Mouse (Mus musculus): ENCODE data around the gene Fsd1.

Gene Fsd1

DNA sequence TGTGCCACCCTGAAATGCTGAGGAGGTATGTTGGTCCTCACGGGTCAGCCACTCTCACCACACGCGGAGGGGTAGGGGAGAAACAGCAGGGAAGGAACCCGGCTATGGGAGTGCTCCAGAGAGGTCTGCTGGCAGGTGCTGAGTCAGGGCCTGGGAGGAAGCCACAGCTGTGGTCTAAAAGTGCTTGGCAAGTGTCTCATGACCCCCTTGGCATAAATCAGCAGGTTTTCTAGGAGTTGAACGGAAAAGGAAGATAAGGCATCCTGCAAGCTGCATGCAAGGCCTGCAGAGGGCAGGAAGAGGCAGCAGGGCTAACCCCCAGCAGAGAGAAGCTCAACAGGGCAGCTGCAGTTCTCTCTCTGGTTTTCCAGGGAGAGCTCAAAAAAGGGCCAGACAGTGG is 44.6 kb downstream of the Fsd1 start:
- DNase-seq (ENCODE audit: low spot score), result no peak

DNA sequence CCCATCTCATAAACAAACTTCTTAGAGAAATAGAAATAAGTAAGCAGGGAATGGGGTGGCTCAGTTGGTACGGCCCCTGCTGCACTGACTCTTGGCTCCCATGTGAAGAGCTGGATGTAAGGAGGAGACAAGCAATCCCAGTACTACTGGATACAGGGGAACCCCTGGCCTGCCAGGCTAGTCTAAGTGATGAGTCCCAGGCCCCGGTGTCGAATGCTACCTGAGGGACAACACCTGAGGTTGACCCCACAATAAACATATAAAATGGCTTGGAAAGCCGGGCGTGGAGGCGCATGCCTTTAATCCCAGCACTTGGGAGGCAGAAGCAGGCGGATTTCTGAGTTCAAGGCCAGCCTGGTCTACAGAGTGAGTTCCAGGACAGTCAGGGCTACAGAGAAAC is 45.1 kb downstream of the Fsd1 start:
- DNase-seq (ENCODE audit: low spot score), result no peak

DNA sequence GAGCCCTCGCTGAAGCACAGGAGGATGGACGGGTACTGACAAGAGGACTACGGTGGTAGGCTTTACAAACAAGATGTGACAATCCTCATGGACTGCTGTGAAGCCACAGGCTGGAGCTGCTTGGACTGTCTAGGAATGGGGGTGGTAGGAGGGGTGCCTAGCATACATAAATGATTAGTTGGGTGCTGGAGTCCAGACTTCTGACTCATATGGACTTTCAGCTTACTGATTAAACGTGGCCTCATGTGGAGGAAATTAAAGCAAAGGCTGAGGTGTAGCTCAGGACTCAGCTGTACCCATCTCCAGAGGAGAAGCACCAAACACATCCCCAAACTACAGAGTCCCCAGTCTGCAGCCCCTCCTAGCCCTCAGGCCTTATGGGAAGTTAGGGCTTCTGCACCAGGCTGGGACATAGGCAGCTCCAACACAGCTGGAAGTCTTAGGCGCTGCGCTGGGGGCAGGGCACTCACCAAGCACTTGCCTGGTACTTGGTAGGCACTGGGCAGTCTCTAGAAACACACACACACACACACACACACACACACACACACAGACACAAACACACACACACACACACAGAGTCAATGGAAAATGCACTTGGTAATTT is 45.9 kb downstream of the Fsd1 start:
- DNase-seq (ENCODE audit: low spot score), result no peak

DNA sequence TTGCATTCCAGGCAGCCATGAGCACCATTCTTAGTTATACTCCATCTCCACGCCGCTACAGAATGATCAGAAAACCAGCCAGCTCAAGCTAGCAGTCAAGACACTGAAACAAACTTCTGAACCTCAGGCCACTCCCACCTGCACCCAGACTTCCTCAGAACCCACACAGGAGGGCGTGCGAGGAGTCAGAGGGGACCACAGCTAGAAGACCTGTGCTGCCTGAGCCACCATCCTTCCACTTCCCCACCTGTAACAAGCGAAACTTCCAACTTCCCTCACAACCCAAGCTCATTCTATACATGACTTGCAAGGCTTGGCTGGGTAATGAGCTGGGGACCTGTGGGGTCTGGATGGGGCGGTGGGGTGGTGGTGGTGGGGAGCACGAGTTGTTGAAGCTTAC is 46.5 kb downstream of the Fsd1 start:
- no peak for DNase-seq (ENCODE audit: low spot score)

DNA sequence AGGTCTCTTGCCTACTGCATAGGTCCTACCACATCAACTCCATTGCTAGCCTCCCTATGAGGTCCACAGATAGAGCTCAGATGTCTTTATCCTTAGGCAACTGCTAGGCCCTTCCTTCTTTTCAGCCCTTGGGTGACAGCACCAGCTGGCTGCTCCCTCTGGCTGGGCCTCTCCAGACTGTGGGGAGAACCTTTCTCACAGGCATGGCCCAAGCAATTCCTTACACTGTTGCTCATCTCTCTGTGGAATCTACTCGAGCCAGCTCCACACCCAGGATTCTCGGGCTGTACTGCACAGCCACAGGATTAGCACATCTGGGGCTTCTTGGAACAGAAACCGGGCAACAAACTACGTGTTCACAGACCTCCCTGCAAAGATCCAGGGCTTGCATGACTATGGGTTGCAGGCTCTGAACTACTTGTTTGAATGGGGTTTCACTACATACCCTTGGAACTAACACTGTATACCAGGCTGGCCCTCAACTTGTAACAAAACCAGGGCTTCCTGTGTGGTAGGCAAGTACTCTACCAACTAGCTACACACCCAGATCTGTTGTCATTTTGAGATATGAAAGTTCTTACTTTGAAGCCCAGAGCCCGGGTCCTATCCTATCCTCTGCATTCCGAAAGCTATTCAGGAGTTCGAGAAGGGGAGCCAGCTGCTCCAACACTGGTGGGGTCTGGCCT is 47.9 kb downstream of the Fsd1 start:
- no peak for DNase-seq (ENCODE audit: low spot score)

DNA sequence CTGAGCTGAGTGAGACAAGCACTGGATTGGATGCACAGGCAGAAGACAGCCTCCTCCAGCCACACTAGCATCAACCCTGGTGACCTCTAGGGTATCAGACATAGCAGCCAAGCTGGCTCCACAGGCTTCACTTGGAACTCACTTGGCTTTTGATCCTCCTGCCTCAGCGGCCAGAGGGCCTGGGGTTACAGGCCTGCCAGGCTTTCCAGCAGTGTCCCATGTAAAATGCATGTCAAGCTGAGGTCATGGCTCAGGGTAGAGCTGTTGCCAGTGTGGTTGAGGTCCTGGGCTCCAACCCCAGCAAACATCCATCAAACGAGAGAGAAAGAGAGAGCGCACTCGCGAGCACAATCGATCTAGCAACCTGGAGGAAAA is 48.4 kb downstream of the Fsd1 start:
- DNase-seq (ENCODE audit: low spot score), result no peak

DNA sequence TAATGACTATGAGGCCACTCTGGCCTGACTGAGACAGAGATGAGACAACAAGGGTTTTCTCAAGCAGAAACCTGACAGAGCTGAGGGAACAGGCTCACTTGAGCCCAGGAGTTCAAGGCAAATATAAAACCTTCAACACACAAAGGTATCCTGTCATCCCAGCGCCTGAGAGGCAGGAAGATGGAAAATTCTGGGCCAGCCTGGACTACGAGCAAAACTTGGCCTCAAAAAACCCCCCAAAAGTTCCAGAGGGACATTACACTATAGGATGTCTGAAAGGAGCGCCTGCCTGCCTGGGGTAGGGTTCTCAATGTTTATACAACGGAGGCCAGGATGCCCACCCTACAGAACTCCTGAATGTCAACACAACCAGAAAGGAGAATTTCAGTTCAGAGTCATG is 48.9 kb downstream of the Fsd1 start:
- DNase-seq (ENCODE audit: low spot score), result no peak

DNA sequence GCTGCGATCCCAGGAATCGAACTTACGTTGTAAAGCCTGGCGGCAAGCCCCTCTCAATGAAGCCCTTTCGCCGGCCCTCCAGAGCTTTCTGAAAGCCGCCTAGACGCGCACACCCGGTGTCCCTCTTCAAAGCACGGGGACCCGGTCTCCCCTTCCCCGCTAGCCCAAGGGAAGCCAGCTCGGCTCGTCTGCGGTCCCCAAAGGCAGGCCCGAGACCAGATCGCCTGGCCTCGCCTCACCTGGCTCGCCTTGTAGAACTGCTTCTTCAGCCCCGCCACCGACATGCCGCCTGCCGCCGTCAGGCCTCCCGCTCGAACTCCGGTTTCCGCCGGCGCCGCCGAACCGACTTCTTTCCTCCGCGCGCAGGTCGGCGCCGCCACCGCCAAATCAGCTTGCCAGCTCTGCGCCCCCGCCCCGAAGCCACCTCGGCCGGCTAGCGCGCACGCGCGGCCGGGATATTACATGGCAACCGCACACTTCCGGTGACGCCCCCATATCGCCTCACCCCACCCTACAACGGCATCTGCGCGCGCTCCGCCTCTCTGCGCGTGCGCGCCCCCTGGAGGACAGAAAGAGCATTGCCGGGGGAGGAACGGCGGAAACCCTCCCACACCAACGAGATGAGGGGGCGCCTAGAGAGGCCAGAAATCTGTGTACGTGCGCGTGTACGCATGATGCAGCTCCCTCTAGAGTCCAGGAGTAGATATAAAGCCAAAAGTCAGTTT is 50.0 kb downstream of the Fsd1 start, which contains the start of gene Sh3gl1:
Gene Sh3gl1, minus strand, starts transcription at position 460 of the 725 bp plus-strand sequence.
- peak; percentile 99 for DNase-seq (ENCODE audit: low spot score)

DNA sequence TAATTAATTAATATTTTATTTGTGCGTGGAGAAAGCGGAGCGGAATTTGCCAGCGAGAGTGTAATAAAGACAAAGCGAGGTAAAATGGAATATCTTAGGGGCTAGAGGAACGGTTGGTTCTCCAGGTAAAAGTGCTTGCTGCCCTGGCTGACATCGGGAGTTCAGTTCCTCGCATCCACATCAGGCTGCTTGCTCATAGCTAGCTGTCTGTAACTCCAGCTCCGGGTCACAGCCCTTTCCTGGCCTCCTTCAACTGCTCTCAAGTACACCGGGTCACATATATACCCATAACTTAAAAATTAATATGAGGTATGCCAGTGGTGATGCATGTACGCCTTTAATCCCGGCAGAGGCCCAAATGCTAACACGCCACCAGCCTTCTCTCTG is 50.6 kb downstream of the Fsd1 start:
- DNase-seq (ENCODE audit: low spot score), result no peak

DNA sequence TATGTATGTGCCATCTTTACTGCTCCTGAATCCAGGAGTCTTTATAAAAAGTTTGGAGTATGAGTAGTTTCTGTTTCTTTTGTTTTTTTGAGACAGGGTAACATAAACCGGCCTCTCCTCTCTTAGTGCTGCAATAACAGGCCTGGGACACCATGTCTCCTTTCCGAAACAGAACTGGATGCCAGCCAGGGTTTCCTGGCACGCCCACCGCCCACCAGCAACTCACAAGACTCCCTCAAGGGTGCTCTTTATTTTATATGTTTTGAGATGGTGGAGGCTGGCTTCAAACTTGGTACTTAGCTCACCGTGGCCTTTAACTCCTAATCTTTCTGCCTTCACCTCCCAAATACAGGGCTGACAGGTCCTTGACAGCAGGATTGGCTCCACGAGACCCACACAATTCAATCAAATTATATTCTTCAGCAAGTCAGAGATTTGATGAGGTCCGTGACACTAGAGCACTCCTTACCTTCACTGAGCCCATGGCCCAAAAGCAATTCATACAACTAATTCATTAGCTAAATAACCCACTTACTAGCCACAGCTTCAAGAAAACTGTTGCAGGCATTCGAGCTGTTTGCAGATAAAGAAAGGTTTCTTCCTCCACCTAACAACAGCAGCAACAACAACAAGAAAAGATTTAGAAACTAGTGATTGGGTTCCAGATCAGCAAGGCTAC is 52.4 kb downstream of the Fsd1 start:
- no peak for DNase-seq (ENCODE audit: low spot score)

DNA sequence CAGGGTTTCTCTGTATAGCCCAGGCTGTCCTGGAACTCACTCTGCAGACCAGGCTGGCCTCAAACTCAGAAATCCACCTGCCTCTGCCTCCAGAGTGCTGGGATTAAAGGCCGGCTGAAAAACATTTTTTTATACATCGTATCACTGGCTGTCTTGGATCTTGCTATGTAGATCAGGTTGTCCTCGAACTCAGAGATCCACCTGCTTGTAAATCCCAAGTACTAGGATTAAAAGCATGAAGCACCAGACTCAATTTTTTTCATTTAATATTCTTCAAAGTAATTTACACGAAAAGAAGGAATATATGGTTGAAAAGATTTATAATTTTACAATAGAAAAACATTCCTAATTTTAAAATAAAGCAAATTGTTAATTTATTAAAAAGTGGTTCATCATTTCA is 53.0 kb downstream of the Fsd1 start:
- DNase-seq (ENCODE audit: low spot score), result no peak

DNA sequence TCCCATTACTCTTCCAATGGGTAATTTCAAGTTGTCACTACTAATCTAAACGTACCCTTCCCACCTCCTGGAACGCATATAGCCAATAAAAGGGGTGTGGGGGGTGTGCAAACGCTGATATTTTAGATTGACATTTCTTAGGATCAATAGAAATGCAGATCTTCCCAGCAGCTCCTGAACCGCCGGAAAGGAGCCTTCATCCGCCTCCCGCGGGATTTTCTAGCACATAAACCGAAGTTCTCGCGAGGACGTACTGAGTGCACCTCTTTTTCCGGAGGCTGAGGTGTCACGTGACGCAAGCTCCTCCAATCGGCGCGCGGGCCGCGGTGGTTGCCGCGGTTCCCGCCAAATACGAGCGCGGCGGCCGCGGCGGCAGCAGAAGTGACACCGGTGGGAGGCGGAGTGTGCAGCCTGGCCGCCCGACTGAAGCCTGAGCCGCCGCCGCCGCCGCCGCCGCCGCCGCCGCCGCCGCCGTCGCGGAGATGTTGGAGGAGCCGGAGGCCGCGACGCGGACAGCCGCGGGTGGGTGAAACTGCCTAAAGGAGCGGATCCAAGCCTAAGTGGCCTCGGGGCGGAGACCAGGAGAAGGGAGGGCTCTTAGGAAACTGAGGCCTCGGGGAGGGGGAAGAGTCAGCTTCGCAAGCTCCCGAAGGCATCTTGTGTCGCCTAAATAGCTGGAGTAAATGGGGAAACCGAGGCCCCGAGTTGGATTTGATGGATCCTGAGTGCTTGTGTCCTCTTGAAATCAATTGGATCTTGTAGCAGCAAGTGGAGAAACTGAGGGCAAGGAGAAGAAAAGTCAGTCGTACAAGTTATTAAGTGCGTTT is 53.9 kb downstream of the Fsd1 start, which contains the start of gene Chaf1a:
Gene Chaf1a, plus strand, starts transcription at position 410 of the 827 bp plus-strand sequence.
- DNase-seq (ENCODE audit: low spot score), result peak; percentile 99

DNA sequence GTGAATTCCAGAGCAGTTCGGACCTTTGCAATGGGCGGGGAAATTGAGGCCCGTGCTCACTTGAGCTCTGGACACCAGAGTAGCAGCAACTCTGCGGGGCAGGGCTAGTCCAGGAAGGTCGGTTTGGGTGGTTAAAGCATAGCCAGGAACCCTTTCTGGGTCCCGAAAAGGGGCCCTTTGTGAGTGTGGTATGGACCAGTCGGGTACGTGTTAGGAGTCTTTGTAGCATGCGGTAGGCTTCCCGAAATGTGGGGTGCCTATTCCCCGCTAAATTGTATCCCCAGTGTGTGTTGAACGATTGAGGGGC is 54.5 kb downstream of the Fsd1 start:
- DNase-seq (ENCODE audit: low spot score), result no peak

Data from adipocyte (in vitro differentiated cells).